ENCODE assay signal across 9 mouse cellular contexts in genomic region chr19:32356166-32356565, GRCm38 (mm10). TPM values are rescaled to one million over a fixed set of nuclear protein-coding genes. Genes with fewer than 3 reads are reported as not detected.
A peak's percentile ranks its signal among the peaks of the same experiment; 100 is the strongest.
DNase-seq lines count a peak whose midpoint lies in the region; ATAC-seq and TF ChIP-seq lines count a peak whose summit lies in the region.
"Had no signal": no experiment of that assay in that cellular context is flagged by ENCODE, and none has a peak within 500 bp of the region (broad histone marks: within the 10 kb centered on the region; RNA-seq: fewer than 3 reads in every experiment).

No protein-coding gene starts in this region.

- peak; percentile 59 for ATAC-seq in forebrain, postnatal 0 days
- ATAC-seq in lung, embryonic 14.5 days (ENCODE audit: insufficient read depth), result peak; percentile 90
- 0 out of 2 replicates have a peak, but pooled peaks have one; percentile 74 for ATAC-seq in embryonic facial prominence, embryonic 13.5 days (ENCODE audit: insufficient number of reproducible peaks, insufficient read depth, low FRiP score, low TSS enrichment, low read depth)
- ATAC-seq in neural tube, embryonic 14.5 days (ENCODE audit: low read depth), result peak; percentile 78; the same call in 1 of the 2 replicates
- ATAC-seq: activated CD4-positive, CD25-positive, alpha-beta regulatory T cell, adult 4 months had no signal

- TF ChIP-seq POLR2A in lung, adult 2 months (IDR thresholded peaks at IDR 0.05; ENCODE audit: borderline replicate concordance, extremely low read depth, low read depth, low read length), result no peak

- no peak for DNase-seq in forebrain, postnatal 0 days
- no peak for DNase-seq in forebrain, embryonic 10.5 days (ENCODE audit: extremely low spot score, low spot score)
- DNase-seq in lung, embryonic 14.5 days, result peak; percentile 78
- DNase-seq in lung, adult 2 months, result no peak
- no peak for DNase-seq in kidney, adult 9 months
- DNase-seq in layer of hippocampus, postnatal 14 days (ENCODE audit: low spot score in 2 of 2), result no peak

- no peaks in the 10 kb centered on the region for H3K27me3 ChIP-seq in forebrain, postnatal 0 days (ENCODE audit: insufficient read depth, low read length)
- H3K27me3 ChIP-seq in forebrain, embryonic 10.5 days (ENCODE audit: poor library complexity, severe bottlenecking), result no peaks in the 10 kb centered on the region
- no peaks in the 10 kb centered on the region for H3K27me3 ChIP-seq in lung, embryonic 14.5 days (ENCODE audit: insufficient read depth, low read length)
- H3K27me3 ChIP-seq in embryonic facial prominence, embryonic 13.5 days, result no peaks in the 10 kb centered on the region
- H3K27me3 ChIP-seq in neural tube, embryonic 14.5 days (ENCODE audit: control insufficient read depth, insufficient read depth, low read length), result no peaks in the 10 kb centered on the region

- H3K4me2 ChIP-seq in forebrain, postnatal 0 days (ENCODE audit: low read depth), result no peak overlapping the region
- no peak overlapping the region for H3K4me2 ChIP-seq in lung, embryonic 14.5 days
- 0 out of 2 replicates have a peak overlapping the region, but pooled peaks have one; percentile 9 for H3K4me2 ChIP-seq in embryonic facial prominence, embryonic 13.5 days
- no peak overlapping the region for H3K4me2 ChIP-seq in neural tube, embryonic 14.5 days (ENCODE audit: low read depth, low read length)

- no peak overlapping the region for H3K4me3 ChIP-seq in forebrain, postnatal 0 days (ENCODE audit: low read depth, low read length)
- H3K4me3 ChIP-seq in forebrain, embryonic 10.5 days, result no peak overlapping the region
- no peak overlapping the region for H3K4me3 ChIP-seq in lung, embryonic 14.5 days (ENCODE audit: low read depth, low read length)
- H3K4me3 ChIP-seq in lung, adult 2 months (replicated peaks; ENCODE audit: extremely low read depth, low read depth, low read length), result no peak overlapping the region
- H3K4me3 ChIP-seq in embryonic facial prominence, embryonic 13.5 days, result no peak overlapping the region
- no peak overlapping the region for H3K4me3 ChIP-seq in neural tube, embryonic 14.5 days (ENCODE audit: low read depth, low read length)

- no peak overlapping the region for H3K9ac ChIP-seq in forebrain, postnatal 0 days
- no peak overlapping the region for H3K9ac ChIP-seq in lung, embryonic 14.5 days
- no peak overlapping the region for H3K9ac ChIP-seq in embryonic facial prominence, embryonic 13.5 days
- no peak overlapping the region for H3K9ac ChIP-seq in neural tube, embryonic 14.5 days (replicated peaks; ENCODE audit: low read depth, low read length)

- H3K9me3 ChIP-seq in forebrain, postnatal 0 days (ENCODE audit: low read length), result no peaks in the 10 kb centered on the region
- H3K9me3 ChIP-seq in forebrain, embryonic 10.5 days, result no peaks in the 10 kb centered on the region
- H3K9me3 ChIP-seq in lung, embryonic 14.5 days (ENCODE audit: low read depth, low read length), result no peaks in the 10 kb centered on the region
- no peaks in the 10 kb centered on the region for H3K9me3 ChIP-seq in embryonic facial prominence, embryonic 13.5 days
- H3K9me3 ChIP-seq in neural tube, embryonic 14.5 days (ENCODE audit: control insufficient read depth, low read length), result no peaks in the 10 kb centered on the region

- no peak overlapping the region for H3K27ac ChIP-seq in forebrain, postnatal 0 days (ENCODE audit: low read depth, low read length)
- H3K27ac ChIP-seq in forebrain, embryonic 10.5 days, result no peak overlapping the region
- peak overlapping the region; percentile 25; the same call in 1 of the 2 replicates for H3K27ac ChIP-seq in lung, embryonic 14.5 days (ENCODE audit: low read depth)
- H3K27ac ChIP-seq in embryonic facial prominence, embryonic 13.5 days, result peak overlapping the region; percentile 81
- no peak overlapping the region for H3K27ac ChIP-seq in neural tube, embryonic 14.5 days (ENCODE audit: low read depth, low read length)

- H3K4me1 ChIP-seq in forebrain, postnatal 0 days (ENCODE audit: insufficient read depth), result peaks cover 5% of the 10 kb centered on the region; the same call in 1 of the 2 replicates
- H3K4me1 ChIP-seq in forebrain, embryonic 10.5 days, result peaks cover 11% of the 10 kb centered on the region
- H3K4me1 ChIP-seq in lung, embryonic 14.5 days (ENCODE audit: insufficient read depth), result peaks cover 4% of the 10 kb centered on the region; the same call in 1 of the 2 replicates
- H3K4me1 ChIP-seq in lung, adult 2 months (ENCODE audit: control insufficient read depth, insufficient read depth, low read length), result peaks cover 3% of the 10 kb centered on the region
- H3K4me1 ChIP-seq in embryonic facial prominence, embryonic 13.5 days, result peaks cover 20% of the 10 kb centered on the region
- 0 out of 2 replicates have a peak, but pooled peaks cover 5% of the 10 kb centered on the region for H3K4me1 ChIP-seq in neural tube, embryonic 14.5 days (ENCODE audit: control insufficient read depth, insufficient read depth, low read length)

- WGBS in forebrain, postnatal 0 days, result 28% methylated on average over 4 of the region's 4 CpGs
- 64% methylated on average over 4 of the region's 4 CpGs for WGBS in forebrain, embryonic 10.5 days
- WGBS in lung, embryonic 14.5 days, result 41% methylated on average over 4 of the region's 4 CpGs
- 64% methylated on average over 4 of the region's 4 CpGs for WGBS in lung, adult 2 months
- 19% methylated on average over 4 of the region's 4 CpGs for WGBS in embryonic facial prominence, embryonic 13.5 days
- WGBS in neural tube, embryonic 14.5 days, result 60% methylated on average over 4 of the region's 4 CpGs

- H3K36me3 ChIP-seq in forebrain, postnatal 0 days (ENCODE audit: insufficient read depth), result no peaks in the 10 kb centered on the region
- no peaks in the 10 kb centered on the region for H3K36me3 ChIP-seq in forebrain, embryonic 10.5 days (replicated peaks)
- no peaks in the 10 kb centered on the region for H3K36me3 ChIP-seq in lung, embryonic 14.5 days (ENCODE audit: insufficient read depth)
- no peaks in the 10 kb centered on the region for H3K36me3 ChIP-seq in embryonic facial prominence, embryonic 13.5 days
- H3K36me3 ChIP-seq in neural tube, embryonic 14.5 days (ENCODE audit: control insufficient read depth, insufficient read depth, low read length), result no peaks in the 10 kb centered on the region

- no peak for TF ChIP-seq CTCF in forebrain, postnatal 0 days (IDR thresholded peaks at IDR 0.05; ENCODE audit: low read depth)
- no peak for TF ChIP-seq CTCF in lung, embryonic 14.5 days (IDR thresholded peaks at IDR 0.05; ENCODE audit: low read depth)
- TF ChIP-seq CTCF in lung, adult 2 months (IDR thresholded peaks at IDR 0.05; ENCODE audit: insufficient read depth, low read length), result no peak

RNA-seq across cellular contexts. Expression of gene Sgms1, which starts 33.3 kb away (rescaled TPM):
- 24.3 and 27.2 TPM in 2 replicates for total RNA-seq in forebrain, postnatal 0 days (2014; rRNA removed)
- 8.2 and 17.0 TPM in 2 replicates for polyA plus RNA-seq in forebrain, postnatal 0 days (2015; fragmentation: Nextera tagmentation; extraction: Ambion mirVana)
- polyA plus RNA-seq in forebrain, embryonic 10.5 days (2016; fragmentation: Nextera tagmentation; extraction: Ambion mirVana), result 14.1 and 15.1 TPM in 2 replicates
- polyA plus RNA-seq in lung, embryonic 14.5 days (2014; fragmentation: Nextera tagmentation; extraction: Ambion mirVana), result 49.7 and 50.2 TPM in 2 replicates
- 44.2 and 53.7 TPM in 2 replicates for polyA plus RNA-seq in lung, adult 2 months (2012; rRNA removed)
- polyA plus RNA-seq in embryonic facial prominence, embryonic 13.5 days (2015; fragmentation: Nextera tagmentation; extraction: Ambion mirVana), result 28.8 and 35.6 TPM in 2 replicates
- 19.2 and 24.9 TPM in 2 replicates for polyA plus RNA-seq in neural tube, embryonic 14.5 days (2014; fragmentation: Nextera tagmentation; extraction: Ambion mirVana)
- 10 to 100 TPM; 45.9 to 50.9 TPM for total RNA-seq in layer of hippocampus, postnatal 14 days (2021)

Comparison
In these comparisons a context has a peak if more than half of its experiments do, and no peak if none do; other contexts are left out.
1. H3K27ac ChIP-seq: peak in lung, embryonic 14.5 days (single experiment) and embryonic facial prominence, embryonic 13.5 days (single experiment); none in forebrain, postnatal 0 days (single experiment), forebrain, embryonic 10.5 days (single experiment) and neural tube, embryonic 14.5 days (single experiment).
2. Peak in every context shown above with its lines, with median percentiles within 50 percentile points of each other: ATAC-seq.